Mouse (Mus musculus): Measurements from ENCODE around the gene Agrp. TPM values are rescaled to one million over a fixed set of nuclear protein-coding genes. Genes with fewer than 3 reads are reported as not detected.

The Agrp gene
- polyA plus RNA-seq, 2 experiments from 2014 or later, result 0.99 to 2.3 TPM

DNA sequence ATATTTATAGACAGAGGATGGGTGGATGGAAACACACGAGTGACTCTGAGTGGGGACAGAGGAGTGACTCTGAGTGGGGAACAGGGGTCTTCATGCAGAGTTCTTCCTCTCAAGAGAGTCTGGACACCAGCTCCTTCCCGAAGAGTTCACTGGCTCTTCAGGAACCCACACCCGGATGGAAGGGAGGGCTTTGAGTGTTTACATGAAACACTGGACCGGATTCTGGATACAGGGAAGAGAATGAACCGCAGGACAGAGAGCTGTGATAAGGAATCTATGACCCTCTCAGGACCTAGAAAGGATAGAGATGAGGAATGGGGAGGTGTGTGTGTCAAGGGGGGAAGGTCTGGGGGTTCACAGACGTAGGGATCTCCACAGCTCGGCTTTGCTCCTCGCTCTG is 119.8 kb downstream of the Agrp start:
- ATAC-seq, result no peak

Other genes starting within 250 kb of the Agrp start
- gene Kctd19, start 223.9 kb downstream of the Agrp start, polyA plus RNA-seq (2017; shearing (Covaris generic)), result not detected
- not detected for gene Lrrc36, start 223.8 kb downstream of the Agrp start, polyA plus RNA-seq (2017; shearing (Covaris generic))
- gene Tppp3, start 165.9 kb downstream of the Agrp start, polyA plus RNA-seq (2017; shearing (Covaris generic)), result 1 to 10 TPM; 1.2 to 1.4 TPM
- gene Zdhhc1, start 140.5 kb downstream of the Agrp start, polyA plus RNA-seq (2017; shearing (Covaris generic)), result 1 to 10 TPM in 1 of 2 experiments, under 1 TPM in 1; 0.97 to 1.5 TPM
- gene Hsd11b2, start 118.6 kb downstream of the Agrp start, polyA plus RNA-seq (2017; shearing (Covaris generic)), result not detected
- 10 to 100 TPM; 33.7 to 36.8 TPM for gene Atp6v0d1, start 71.3 kb downstream of the Agrp start, polyA plus RNA-seq (2017; shearing (Covaris generic))
- 10 to 100 TPM in 1 of 2 experiments, 1 to 10 TPM in 1; 7.8 to 12.6 TPM for gene Ripor1, start 32.1 kb downstream of the Agrp start, polyA plus RNA-seq (2017; shearing (Covaris generic))
- gene Ctcf, start 825 bp downstream of the Agrp start, polyA plus RNA-seq (2017; shearing (Covaris generic)), result 10 to 100 TPM; 53.5 to 69.1 TPM
- 1 to 10 TPM; 5.0 to 8.1 TPM for gene Carmil2, start 48.9 kb upstream of the Agrp start, polyA plus RNA-seq (2017; shearing (Covaris generic))
- gene Acd, start 63.7 kb upstream of the Agrp start, polyA plus RNA-seq (2017; shearing (Covaris generic)), result 100 to 1,000 TPM in 1 of 2 experiments, 10 to 100 TPM in 1; 70.0 to 102 TPM
- 10 to 100 TPM; 10.1 to 13.9 TPM for gene Pard6a, start 63.8 kb upstream of the Agrp start, polyA plus RNA-seq (2017; shearing (Covaris generic))
- gene 4933405L10Rik, start 70.3 kb upstream of the Agrp start, polyA plus RNA-seq (2017; shearing (Covaris generic)), result not detected
- 1 to 10 TPM; 2.7 to 2.8 TPM for gene Enkd1, start 70.8 kb upstream of the Agrp start, polyA plus RNA-seq (2017; shearing (Covaris generic))
- gene Gfod2, start 121.3 kb upstream of the Agrp start, polyA plus RNA-seq (2017; shearing (Covaris generic)), result 1 to 10 TPM; 2.6 to 3.7 TPM
- gene Ranbp10, start 190.0 kb upstream of the Agrp start, polyA plus RNA-seq (2017; shearing (Covaris generic)), result 1 to 10 TPM; 7.6 to 10.0 TPM
- gene Tsnaxip1, start 190.3 kb upstream of the Agrp start, polyA plus RNA-seq (2017; shearing (Covaris generic)), result under 1 TPM in 1 of 2 experiments, not detected in 1; 0.19 TPM
- gene Cenpt, start 215.9 kb upstream of the Agrp start, polyA plus RNA-seq (2017; shearing (Covaris generic)), result 10 to 100 TPM; 14.1 to 23.3 TPM
- 1 to 10 TPM; 4.5 to 6.0 TPM for gene Thap11, start 217.7 kb upstream of the Agrp start, polyA plus RNA-seq (2017; shearing (Covaris generic))
- gene Nutf2, start 223.2 kb upstream of the Agrp start, polyA plus RNA-seq (2017; shearing (Covaris generic)), result 10 to 100 TPM in 1 of 2 experiments, 1 to 10 TPM in 1; 9.9 to 48.7 TPM
- 10 to 100 TPM; 30.2 to 66.0 TPM for gene Edc4, start 243.5 kb upstream of the Agrp start, polyA plus RNA-seq (2017; shearing (Covaris generic))

All from CD4-positive, CD25-positive, alpha-beta regulatory T cell, adult 4 months (primary cell).